ENCODE assay signal across 9 mouse cellular contexts in the genomic region with DNA sequence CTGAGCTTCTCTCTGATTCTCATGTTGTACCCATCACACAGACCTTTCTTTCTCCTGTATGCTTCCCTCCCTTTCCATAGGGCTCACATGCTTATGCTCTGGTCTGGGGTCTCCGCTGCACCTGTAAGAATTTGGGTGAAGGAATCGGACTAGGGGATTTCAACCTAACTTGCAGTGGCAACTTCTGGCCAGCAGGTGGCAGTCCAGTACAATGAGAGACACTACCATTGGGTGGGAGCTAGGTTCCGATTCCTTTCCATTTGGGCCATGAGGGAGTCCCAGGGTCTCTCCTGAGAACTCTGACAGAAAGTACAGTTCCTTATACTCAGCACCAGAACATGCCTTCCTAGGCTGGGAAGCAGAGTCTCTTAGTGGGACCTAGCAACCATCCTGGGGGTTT. TPM values are rescaled to one million over a fixed set of nuclear protein-coding genes. Genes with fewer than 3 reads are reported as not detected.
DNase-seq lines count a peak whose midpoint lies in the region; ATAC-seq lines count a peak whose summit lies in the region.
"Had no signal": no experiment of that assay in that cellular context is flagged by ENCODE, and none has a peak within 500 bp of the region (broad histone marks: within the 10 kb centered on the region; RNA-seq: fewer than 3 reads in every experiment).

No protein-coding gene starts in this region.

- no peak overlapping the region for H3K9ac ChIP-seq in hindbrain, embryonic 11.5 days (ENCODE audit: low read depth, low read length)
- H3K9ac ChIP-seq in hindbrain, embryonic 13.5 days = no peak overlapping the region
- H3K9ac ChIP-seq in midbrain, embryonic 13.5 days (replicated peaks) = no peak overlapping the region
- H3K9ac ChIP-seq in stomach, embryonic 14.5 days (replicated peaks; ENCODE audit: low read depth, low read length) = no peak overlapping the region

- H3K4me3 ChIP-seq in hindbrain, embryonic 11.5 days (ENCODE audit: low read depth, low read length) = no peak overlapping the region
- no peak overlapping the region for H3K4me3 ChIP-seq in hindbrain, embryonic 13.5 days
- H3K4me3 ChIP-seq in midbrain, embryonic 13.5 days (replicated peaks) = no peak overlapping the region
- H3K4me3 ChIP-seq in stomach, embryonic 14.5 days (ENCODE audit: low read depth, low read length) = no peak overlapping the region

- peak; percentile 83 for DNase-seq in hindbrain, embryonic 11.5 days (ENCODE audit: low spot score)
- DNase-seq in T-cell, adult 2 months (ENCODE audit: low spot score) = peak; percentile 38
- DNase-seq in cerebellum, postnatal 14 days = peak; percentile 88 to 90
- peak; percentile 6 to 28 for DNase-seq in heart, adult 9 months (ENCODE audit: low spot score in 2 of 2)
- peak; percentile 68 to 80 for DNase-seq in layer of hippocampus, postnatal 25 days (ENCODE audit: extremely low spot score in 1 of 2, low spot score in 1 of 2)

- H3K4me2 ChIP-seq in hindbrain, embryonic 11.5 days (replicated peaks; ENCODE audit: low read depth, low read length) = no peak overlapping the region
- no peak overlapping the region for H3K4me2 ChIP-seq in hindbrain, embryonic 13.5 days
- H3K4me2 ChIP-seq in midbrain, embryonic 13.5 days (replicated peaks) = no peak overlapping the region
- no peak overlapping the region for H3K4me2 ChIP-seq in stomach, embryonic 14.5 days (replicated peaks; ENCODE audit: low read depth, low read length)

- H3K27ac ChIP-seq in hindbrain, embryonic 11.5 days (ENCODE audit: low read depth, low read length) = no peak overlapping the region
- H3K27ac ChIP-seq in hindbrain, embryonic 13.5 days = no peak overlapping the region
- no peak overlapping the region for H3K27ac ChIP-seq in midbrain, embryonic 13.5 days
- H3K27ac ChIP-seq in stomach, embryonic 14.5 days (ENCODE audit: low read length) = no peak overlapping the region

- no peaks in the 10 kb centered on the region; the same call in 1 of the 2 replicates for H3K27me3 ChIP-seq in hindbrain, embryonic 11.5 days (ENCODE audit: control insufficient read depth, insufficient read depth, low read length)
- peaks cover 31% of the 10 kb centered on the region for H3K27me3 ChIP-seq in hindbrain, embryonic 13.5 days
- H3K27me3 ChIP-seq in midbrain, embryonic 13.5 days = peaks cover 17% of the 10 kb centered on the region
- no peaks in the 10 kb centered on the region for H3K27me3 ChIP-seq in stomach, embryonic 14.5 days (ENCODE audit: control insufficient read depth, insufficient read depth, low read length)

- H3K4me1 ChIP-seq in hindbrain, embryonic 11.5 days (replicated peaks; ENCODE audit: control insufficient read depth, insufficient read depth, low read length) = no peaks in the 10 kb centered on the region; the same call in 1 of the 2 replicates
- 0 out of 2 replicates have a peak, but pooled peaks cover 2% of the 10 kb centered on the region for H3K4me1 ChIP-seq in hindbrain, embryonic 13.5 days (replicated peaks)
- no peaks in the 10 kb centered on the region for H3K4me1 ChIP-seq in midbrain, embryonic 13.5 days (replicated peaks)
- no peaks in the 10 kb centered on the region for H3K4me1 ChIP-seq in stomach, embryonic 14.5 days (ENCODE audit: control insufficient read depth, insufficient read depth, low read length)

- no peaks in the 10 kb centered on the region for H3K36me3 ChIP-seq in hindbrain, embryonic 11.5 days (ENCODE audit: control insufficient read depth, insufficient read depth, low read length)
- H3K36me3 ChIP-seq in hindbrain, embryonic 13.5 days = no peaks in the 10 kb centered on the region
- no peaks in the 10 kb centered on the region for H3K36me3 ChIP-seq in midbrain, embryonic 13.5 days
- H3K36me3 ChIP-seq in stomach, embryonic 14.5 days (ENCODE audit: control insufficient read depth, insufficient read depth, low read length) = no peaks in the 10 kb centered on the region

- no peak for ATAC-seq in hindbrain, embryonic 11.5 days (ENCODE audit: low FRiP score)
- no peak for ATAC-seq in hindbrain, embryonic 13.5 days (ENCODE audit: low FRiP score)
- ATAC-seq in midbrain, embryonic 13.5 days = peak; percentile 56; the same call in 1 of the 2 replicates
- 0 out of 2 replicates have a peak, but pooled peaks have one; percentile 33 for ATAC-seq in stomach, embryonic 14.5 days (ENCODE audit: insufficient number of reproducible peaks, insufficient read depth, low FRiP score, low read depth)

- WGBS in hindbrain, embryonic 11.5 days = 22% methylated on average over 3 of the region's 3 CpGs
- 17% methylated on average over 3 of the region's 3 CpGs for WGBS in hindbrain, embryonic 13.5 days
- WGBS in midbrain, embryonic 13.5 days = 13% methylated on average over 3 of the region's 3 CpGs
- 23% methylated on average over 3 of the region's 3 CpGs for WGBS in stomach, embryonic 14.5 days

- no peaks in the 10 kb centered on the region for H3K9me3 ChIP-seq in hindbrain, embryonic 11.5 days (ENCODE audit: control insufficient read depth, low read length)
- no peaks in the 10 kb centered on the region for H3K9me3 ChIP-seq in hindbrain, embryonic 13.5 days
- no peaks in the 10 kb centered on the region for H3K9me3 ChIP-seq in midbrain, embryonic 13.5 days
- no peaks in the 10 kb centered on the region for H3K9me3 ChIP-seq in stomach, embryonic 14.5 days (ENCODE audit: control insufficient read depth, low read depth, low read length)

RNA-seq across cellular contexts. Expression of gene Vrtn, which starts 13.1 kb away (rescaled TPM):
- not detected in 2 replicates for polyA plus RNA-seq in hindbrain, embryonic 11.5 days (2014; fragmentation: Nextera tagmentation; extraction: Ambion mirVana)
- not detected in 2 replicates for polyA plus RNA-seq in hindbrain, embryonic 13.5 days (2015; fragmentation: Nextera tagmentation; extraction: Ambion mirVana)
- total RNA-seq in layer of hippocampus, postnatal 25 days (2021) = not detected
- not detected in 2 replicates for polyA plus RNA-seq in midbrain, embryonic 13.5 days (2015; fragmentation: Nextera tagmentation; extraction: Ambion mirVana)
- not detected in 2 replicates for polyA plus RNA-seq in stomach, embryonic 14.5 days (2014; fragmentation: Nextera tagmentation; extraction: Ambion mirVana)
- polyA plus RNA-seq: lung, embryonic 16.5 days had no signal

RNA-seq across cellular contexts. Expression of gene Abcd4, which starts 36.7 kb away (rescaled TPM):
- 6.4 and 7.9 TPM in 2 replicates for polyA plus RNA-seq in hindbrain, embryonic 11.5 days (2014; fragmentation: Nextera tagmentation; extraction: Ambion mirVana)
- 12.4 and 13.8 TPM in 2 replicates for polyA plus RNA-seq in hindbrain, embryonic 13.5 days (2015; fragmentation: Nextera tagmentation; extraction: Ambion mirVana)
- total RNA-seq in layer of hippocampus, postnatal 25 days (2021) = 10 to 100 TPM; 14.1 to 15.5 TPM
- 12.8 and 13.9 TPM in 2 replicates for polyA plus RNA-seq in midbrain, embryonic 13.5 days (2015; fragmentation: Nextera tagmentation; extraction: Ambion mirVana)
- 13.4 and 15.0 TPM in 2 replicates for polyA plus RNA-seq in stomach, embryonic 14.5 days (2014; fragmentation: Nextera tagmentation; extraction: Ambion mirVana)

RNA-seq across cellular contexts. Expression of gene Syndig1l, which starts 44.7 kb away (rescaled TPM):
- 0.60 and 0.85 TPM in 2 replicates for polyA plus RNA-seq in hindbrain, embryonic 11.5 days (2014; fragmentation: Nextera tagmentation; extraction: Ambion mirVana)
- 4.8 and 5.3 TPM in 2 replicates for polyA plus RNA-seq in hindbrain, embryonic 13.5 days (2015; fragmentation: Nextera tagmentation; extraction: Ambion mirVana)
- 1 to 10 TPM; 7.3 to 7.5 TPM for total RNA-seq in layer of hippocampus, postnatal 25 days (2021)
- polyA plus RNA-seq in midbrain, embryonic 13.5 days (2015; fragmentation: Nextera tagmentation; extraction: Ambion mirVana) = 2.9 and 3.6 TPM in 2 replicates
- polyA plus RNA-seq in stomach, embryonic 14.5 days (2014; fragmentation: Nextera tagmentation; extraction: Ambion mirVana) = 0.19 TPM in 1 of 2 replicates, not detected in the other
- polyA plus RNA-seq: lung, embryonic 16.5 days had no signal

Comparison
In these comparisons a context has a peak if more than half of its experiments do, and no peak if none do; other contexts are left out.
1. ATAC-seq: peak in midbrain, embryonic 13.5 days (single experiment) and stomach, embryonic 14.5 days (single experiment); none in hindbrain, embryonic 11.5 days (single experiment) and hindbrain, embryonic 13.5 days (single experiment).
2. DNase-seq: peak in every context shown above with its lines; median percentile 89 in cerebellum, postnatal 14 days; 83 in hindbrain, embryonic 11.5 days; 74 in layer of hippocampus, postnatal 25 days; 38 in T-cell, adult 2 months; 17 in heart, adult 9 months.